Mouse (Mus musculus): ENCODE measurements around the gene Rmnd1. TPM values are rescaled to one million over a fixed set of nuclear protein-coding genes. Genes with fewer than 3 reads are reported as not detected.
"Not testable (repeated sequence)": the region's sequence is repeated elsewhere in the genome, so short reads cannot be mapped to it uniquely, and the experiment has no call there.

Rmnd1 gene
- polyA plus RNA-seq, 1 experiment from 2014 or later = 47.0 TPM

GRCm38 (mm10) chr10:4456409-4456808, 24.2 kb upstream of the Rmnd1 start:
- Histone ChIP-seq H3K27me3 (replicated peaks; ENCODE audit: control insufficient read depth, insufficient read depth, low read length) (no peaks in the 10 kb centered on the region), H3K36me3 (ENCODE audit: control insufficient read depth, insufficient read depth, low read length) (peaks cover 27% of the 10 kb centered on the region), H3K27ac (ENCODE audit: low read depth, low read length) (no peak overlapping the region), H3K4me3 (ENCODE audit: low read depth, low read length) (no peak overlapping the region), H3K9ac (ENCODE audit: low read length) (no peak overlapping the region), H3K4me2 (ENCODE audit: low read length) (no peak overlapping the region), H3K9me3 (replicated peaks; ENCODE audit: control insufficient read depth, low read length) (no peaks in the 10 kb centered on the region), H3K4me1 (ENCODE audit: control insufficient read depth, insufficient read depth, low read length) (no peaks in the 10 kb centered on the region)
- WGBS = 89% methylated on average over 4 of the region's 4 CpGs
- ATAC-seq (no peak), DNase-seq (ENCODE audit: low spot score) (no peak)

GRCm38 (mm10) chr10:4435416-4435815, 3.2 kb upstream of the Rmnd1 start:
- H3K4me1 ChIP-seq (ENCODE audit: control insufficient read depth, insufficient read depth, low read length) = peaks cover 13% of the 10 kb centered on the region
- ATAC-seq (no peak), DNase-seq (ENCODE audit: low spot score) (no peak)
- H3K4me3 ChIP-seq (ENCODE audit: low read depth, low read length) = no peak overlapping the region
- WGBS = 82% methylated on average over 3 of the region's 3 CpGs
- H3K9me3 ChIP-seq (replicated peaks; ENCODE audit: control insufficient read depth, low read length) = no peaks in the 10 kb centered on the region
- peaks cover 12% of the 10 kb centered on the region for H3K36me3 ChIP-seq (ENCODE audit: control insufficient read depth, insufficient read depth, low read length)
- H3K27me3 ChIP-seq (replicated peaks; ENCODE audit: control insufficient read depth, insufficient read depth, low read length) = no peaks in the 10 kb centered on the region
- no peak overlapping the region for H3K27ac ChIP-seq (ENCODE audit: low read depth, low read length)
- no peak overlapping the region for H3K9ac ChIP-seq (ENCODE audit: low read length)
- no peak overlapping the region for H3K4me2 ChIP-seq (ENCODE audit: low read length)

DNA sequence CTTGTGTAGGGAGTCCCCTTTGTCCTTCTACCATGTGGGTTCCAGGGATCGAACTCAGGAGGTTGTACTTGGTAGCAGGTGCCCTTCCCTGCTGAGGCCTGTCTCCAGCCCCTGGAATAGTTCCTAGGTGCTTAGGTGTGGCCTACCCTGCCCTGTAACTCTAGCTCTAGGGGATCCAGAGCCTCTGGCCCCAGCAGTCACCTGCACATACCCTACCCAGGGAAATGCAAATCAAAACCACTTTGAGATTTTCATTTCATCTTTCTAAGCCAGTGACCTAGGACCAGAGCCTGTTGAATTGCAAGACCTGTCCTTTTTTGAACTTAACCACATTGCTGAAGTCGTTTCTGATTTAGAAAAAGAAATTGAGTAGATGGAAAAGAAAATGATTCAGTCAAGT, 1.7 kb upstream of the Rmnd1 start:
- not testable (repeated sequence) for H3K4me3 ChIP-seq (ENCODE audit: low read depth, low read length); H3K36me3 ChIP-seq (ENCODE audit: control insufficient read depth, insufficient read depth, low read length); DNase-seq (ENCODE audit: low spot score); H3K27ac ChIP-seq (ENCODE audit: low read depth, low read length); H3K9ac ChIP-seq (ENCODE audit: low read length); H3K9me3 ChIP-seq (replicated peaks; ENCODE audit: control insufficient read depth, low read length); ATAC-seq; H3K27me3 ChIP-seq (replicated peaks; ENCODE audit: control insufficient read depth, insufficient read depth, low read length); H3K4me2 ChIP-seq (ENCODE audit: low read length)
- 87% methylated on average over 2 of the region's 2 CpGs for WGBS
- peaks cover 13% of the 10 kb centered on the region for H3K4me1 ChIP-seq (ENCODE audit: control insufficient read depth, insufficient read depth, low read length)

GRCm38 (mm10) chr10:4432996-4433755, 988 bp upstream of the Rmnd1 start:
- no peak; the same call in 1 of the 2 replicates for ATAC-seq
- H3K36me3 ChIP-seq (ENCODE audit: control insufficient read depth, insufficient read depth, low read length) = 0 out of 2 replicates have a peak, but pooled peaks cover 5% of the 10 kb centered on the region
- no peaks in the 10 kb centered on the region for H3K27me3 ChIP-seq (replicated peaks; ENCODE audit: control insufficient read depth, insufficient read depth, low read length)
- H3K9ac ChIP-seq (ENCODE audit: low read length) = peak overlapping the region; percentile 74
- H3K4me3 ChIP-seq (ENCODE audit: low read depth, low read length) = peak overlapping the region; percentile 65
- no peaks in the 10 kb centered on the region for H3K9me3 ChIP-seq (replicated peaks; ENCODE audit: control insufficient read depth, low read length)
- peaks cover 13% of the 10 kb centered on the region for H3K4me1 ChIP-seq (ENCODE audit: control insufficient read depth, insufficient read depth, low read length)
- peak; percentile 17 for DNase-seq (ENCODE audit: low spot score)
- 11% methylated on average over 19 of the region's 19 CpGs for WGBS
- H3K4me2 ChIP-seq (ENCODE audit: low read length) = peak overlapping the region; percentile 60
- no peak overlapping the region; the same call in 1 of the 2 replicates for H3K27ac ChIP-seq (ENCODE audit: low read depth, low read length)

DNA sequence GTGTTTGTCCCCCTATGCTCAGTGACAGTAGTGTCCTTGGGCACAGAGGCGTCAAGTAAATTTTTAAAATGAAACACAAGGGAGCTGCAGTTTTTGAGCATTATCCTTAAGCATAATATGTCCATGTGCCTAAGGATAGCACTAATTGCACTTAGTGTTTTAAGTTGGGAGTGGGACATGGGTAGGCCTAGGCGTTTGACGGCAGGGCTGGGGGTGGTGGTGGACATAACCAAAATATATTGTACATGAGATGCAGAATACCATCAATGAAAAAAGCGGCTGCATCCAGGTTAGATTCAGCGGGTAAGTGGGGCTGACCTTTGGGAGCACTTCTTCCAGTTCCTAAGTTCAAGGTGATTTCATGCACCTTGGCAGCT, 454 bp downstream of the Rmnd1 start:
- H3K9ac ChIP-seq (ENCODE audit: low read length) = peak overlapping the region; percentile 80
- DNase-seq (ENCODE audit: low spot score) (no peak), ATAC-seq (no peak; the same call in 1 of the 2 replicates)
- no peaks in the 10 kb centered on the region for H3K9me3 ChIP-seq (replicated peaks; ENCODE audit: control insufficient read depth, low read length)
- peak overlapping the region; percentile 48; the same call in 1 of the 2 replicates for H3K27ac ChIP-seq (ENCODE audit: low read depth, low read length)
- H3K27me3 ChIP-seq (replicated peaks; ENCODE audit: control insufficient read depth, insufficient read depth, low read length) = no peaks in the 10 kb centered on the region
- H3K36me3 ChIP-seq (ENCODE audit: control insufficient read depth, insufficient read depth, low read length) = peaks cover 13% of the 10 kb centered on the region
- H3K4me1 ChIP-seq (ENCODE audit: control insufficient read depth, insufficient read depth, low read length) = peaks cover 13% of the 10 kb centered on the region
- WGBS = 15% methylated on average over 5 of the region's 5 CpGs
- H3K4me3 ChIP-seq (ENCODE audit: low read depth, low read length) = peak overlapping the region; percentile 65
- peak overlapping the region; percentile 66 for H3K4me2 ChIP-seq (ENCODE audit: low read length)

DNA sequence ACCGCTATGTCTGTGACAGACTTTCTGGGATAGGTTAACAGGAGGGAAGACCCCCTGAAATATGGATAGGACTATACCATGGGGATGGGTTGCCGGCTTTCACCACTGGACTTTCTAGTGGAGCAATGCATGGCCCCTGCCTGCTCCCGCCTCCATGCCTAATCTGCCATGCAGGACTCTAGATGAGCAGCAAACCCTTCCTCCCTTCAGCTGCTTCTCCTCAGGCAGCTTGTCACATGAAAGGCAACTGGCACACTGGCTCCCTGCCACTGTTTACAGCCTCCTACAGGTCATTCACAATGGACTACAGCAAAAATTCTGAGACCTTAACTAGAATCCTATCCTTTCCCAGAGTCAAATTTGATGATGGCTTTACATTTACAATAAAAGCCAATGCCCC, 1.4 kb downstream of the Rmnd1 start:
- no peaks in the 10 kb centered on the region for H3K9me3 ChIP-seq (replicated peaks; ENCODE audit: control insufficient read depth, low read length)
- DNase-seq (ENCODE audit: low spot score) (no peak), ATAC-seq (no peak)
- H3K4me1 ChIP-seq (ENCODE audit: control insufficient read depth, insufficient read depth, low read length) = peaks cover 13% of the 10 kb centered on the region
- H3K4me3 ChIP-seq (ENCODE audit: low read depth, low read length) = no peak overlapping the region
- 0 out of 2 replicates have a peak overlapping the region, but pooled peaks have one; percentile 17 for H3K9ac ChIP-seq (ENCODE audit: low read length)
- H3K4me2 ChIP-seq (ENCODE audit: low read length) = peak overlapping the region; percentile 66
- H3K27me3 ChIP-seq (replicated peaks; ENCODE audit: control insufficient read depth, insufficient read depth, low read length) = no peaks in the 10 kb centered on the region
- no peak overlapping the region for H3K27ac ChIP-seq (ENCODE audit: low read depth, low read length)
- 90% methylated on average over 3 of the region's 3 CpGs for WGBS
- peaks cover 19% of the 10 kb centered on the region for H3K36me3 ChIP-seq (ENCODE audit: control insufficient read depth, insufficient read depth, low read length)

DNA sequence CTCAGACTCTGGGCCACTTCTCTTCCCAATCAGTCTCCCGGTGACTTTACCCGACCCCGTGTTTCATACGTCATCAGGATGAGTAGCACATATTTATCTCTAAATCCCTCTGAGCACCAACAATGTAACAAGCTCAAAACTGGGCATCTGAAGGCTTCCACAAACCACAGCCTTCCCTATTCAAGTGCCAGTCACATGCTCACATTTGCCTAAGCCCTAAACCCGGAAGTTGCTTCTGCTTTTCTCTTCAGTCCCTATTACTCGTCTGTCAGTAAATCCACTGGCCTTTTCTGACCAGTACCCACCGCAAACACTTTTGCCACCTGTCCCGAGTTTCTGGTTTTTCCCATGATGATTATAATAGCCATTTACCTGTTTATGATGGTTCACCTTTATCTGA, 1.8 kb downstream of the Rmnd1 start:
- H3K9ac ChIP-seq (ENCODE audit: low read length) = 0 out of 2 replicates have a peak overlapping the region, but pooled peaks have one; percentile 17
- H3K27me3 ChIP-seq (replicated peaks; ENCODE audit: control insufficient read depth, insufficient read depth, low read length) = no peaks in the 10 kb centered on the region
- H3K4me2 ChIP-seq (ENCODE audit: low read length) = no peak overlapping the region; the same call in 1 of the 2 replicates
- H3K4me1 ChIP-seq (ENCODE audit: control insufficient read depth, insufficient read depth, low read length) = peaks cover 13% of the 10 kb centered on the region
- peaks cover 23% of the 10 kb centered on the region for H3K36me3 ChIP-seq (ENCODE audit: control insufficient read depth, insufficient read depth, low read length)
- 91% methylated on average over 8 of the region's 8 CpGs for WGBS
- ATAC-seq = no peak
- no peak overlapping the region for H3K4me3 ChIP-seq (ENCODE audit: low read depth, low read length)
- DNase-seq (ENCODE audit: low spot score) = no peak
- no peak overlapping the region for H3K27ac ChIP-seq (ENCODE audit: low read depth, low read length)
- no peaks in the 10 kb centered on the region for H3K9me3 ChIP-seq (replicated peaks; ENCODE audit: control insufficient read depth, low read length)

DNA sequence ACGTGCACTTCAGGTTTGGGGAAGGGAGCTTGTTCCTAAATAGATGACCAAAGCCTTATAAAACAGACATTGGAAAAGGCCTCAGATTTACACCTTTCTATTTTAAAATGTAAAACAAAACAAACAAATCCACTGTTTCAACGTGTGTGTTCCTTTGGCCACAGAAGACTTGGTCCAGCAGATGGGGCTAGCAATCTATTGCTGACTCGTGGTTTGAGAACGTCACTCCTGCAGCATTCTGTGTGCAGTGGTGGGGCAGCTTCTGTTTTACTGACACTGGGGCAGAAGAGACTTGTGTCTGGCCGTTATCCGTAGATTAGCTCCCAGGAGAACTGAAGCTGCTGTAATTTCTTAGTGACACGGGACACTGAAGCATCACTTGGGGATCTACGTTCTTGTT, 6.9 kb downstream of the Rmnd1 start:
- Histone ChIP-seq H3K27ac (ENCODE audit: low read depth, low read length) (no peak overlapping the region), H3K9ac (ENCODE audit: low read length) (no peak overlapping the region), H3K4me3 (ENCODE audit: low read depth, low read length) (no peak overlapping the region), H3K36me3 (ENCODE audit: control insufficient read depth, insufficient read depth, low read length) (peaks cover 61% of the 10 kb centered on the region), H3K4me2 (ENCODE audit: low read length) (no peak overlapping the region), H3K9me3 (replicated peaks; ENCODE audit: control insufficient read depth, low read length) (no peaks in the 10 kb centered on the region), H3K27me3 (replicated peaks; ENCODE audit: control insufficient read depth, insufficient read depth, low read length) (no peaks in the 10 kb centered on the region), H3K4me1 (ENCODE audit: control insufficient read depth, insufficient read depth, low read length) (no peaks in the 10 kb centered on the region)
- DNase-seq (ENCODE audit: low spot score) (no peak), ATAC-seq (no peak)
- 84% methylated on average over 8 of the region's 8 CpGs for WGBS

DNA sequence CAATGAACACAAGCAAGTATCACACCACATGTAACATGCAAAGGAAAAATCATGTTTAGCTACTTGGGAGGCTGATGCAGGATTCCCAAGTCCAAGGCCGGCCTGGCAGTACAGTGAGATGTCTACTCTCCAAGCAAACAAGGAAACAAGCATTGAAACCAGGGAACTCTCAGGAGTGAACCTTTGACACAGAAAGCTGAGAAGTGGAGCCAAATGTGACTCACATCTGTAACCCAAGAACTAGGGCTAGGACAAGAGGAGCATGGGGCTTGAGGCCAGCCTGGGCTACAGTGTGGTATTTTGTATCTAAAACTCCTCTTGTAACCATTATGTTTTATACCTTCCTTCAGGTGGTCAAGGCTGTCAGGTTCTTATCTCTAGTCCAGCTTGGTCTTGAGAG, 25.0 kb downstream of the Rmnd1 start:
- Histone ChIP-seq H3K27ac (ENCODE audit: low read depth, low read length) (no peak overlapping the region), H3K4me1 (ENCODE audit: control insufficient read depth, insufficient read depth, low read length) (no peaks in the 10 kb centered on the region), H3K4me3 (ENCODE audit: low read depth, low read length) (no peak overlapping the region), H3K4me2 (ENCODE audit: low read length) (no peak overlapping the region), H3K36me3 (ENCODE audit: control insufficient read depth, insufficient read depth, low read length) (peaks cover 64% of the 10 kb centered on the region), H3K9ac (ENCODE audit: low read length) (no peak overlapping the region), H3K9me3 (replicated peaks; ENCODE audit: control insufficient read depth, low read length) (no peaks in the 10 kb centered on the region), H3K27me3 (replicated peaks; ENCODE audit: control insufficient read depth, insufficient read depth, low read length) (no peaks in the 10 kb centered on the region)
- ATAC-seq (no peak), DNase-seq (ENCODE audit: low spot score) (no peak)
- WGBS = 97% methylated on average over 1 of the region's 1 CpGs
